Mouse (Mus musculus) Patski (cell line): ENCODE data around the gene Sirt3. TPM values are rescaled to one million over a fixed set of nuclear protein-coding genes. Genes with fewer than 3 reads are reported as not detected.

ENCODE experiments used
- ATAC-seq: fragments of 100-300 bp; one replicate; pipeline ENCODE4 v1.8.0; 2021
- CTCF ChIA-PET: fragments of 350-600 bp; sonication (Branson Sonifier 250); formaldehyde crosslinking; loops from one replicate; lab custom pipeline; 2022; ENCODE audit warnings: inconsistent platforms; lab: Charles Lee
- POLR2A ChIA-PET: fragments of 350-600 bp; sonication (Branson Sonifier 250); formaldehyde crosslinking; loops from one replicate; lab custom pipeline; 2022; ENCODE audit warnings: antibody characterized with exemption, inconsistent platforms; lab: Charles Lee
- DNase-seq: peaks from one replicate; pipeline ENCODE4 v3.0.0-alpha.2; 2011; ENCODE audit warnings: low read depth, low spot score
- H3K27me3 ChIP-seq: fragments of 371-371 bp; one replicate; pipeline ENCODE4 v1.5.1; 2021
- CTCF ChIP-seq: fragments of 100-300 bp; IDR thresholded peaks from one replicate; pipeline ENCODE4 v1.5.1; 2021
- in situ Hi-C: fragments of 300-500 bp; cut with MboI; formaldehyde crosslinking; loops from 3 replicates; pipeline ENCODE4 v1.11.1; 2018; ENCODE audit warnings: low pct_unique_long_range_greater_than_20kb, mixed read lengths
- polyA plus RNA-seq: library from polyadenylated mRNA; unstranded; gene quantifications from one replicate; pipeline ENCODE4 v1.2.3, GENCODE M21; 2021

The Sirt3 gene
- polyA plus RNA-seq, 1 experiment from 2014 or later: 48.3 TPM

DNA sequence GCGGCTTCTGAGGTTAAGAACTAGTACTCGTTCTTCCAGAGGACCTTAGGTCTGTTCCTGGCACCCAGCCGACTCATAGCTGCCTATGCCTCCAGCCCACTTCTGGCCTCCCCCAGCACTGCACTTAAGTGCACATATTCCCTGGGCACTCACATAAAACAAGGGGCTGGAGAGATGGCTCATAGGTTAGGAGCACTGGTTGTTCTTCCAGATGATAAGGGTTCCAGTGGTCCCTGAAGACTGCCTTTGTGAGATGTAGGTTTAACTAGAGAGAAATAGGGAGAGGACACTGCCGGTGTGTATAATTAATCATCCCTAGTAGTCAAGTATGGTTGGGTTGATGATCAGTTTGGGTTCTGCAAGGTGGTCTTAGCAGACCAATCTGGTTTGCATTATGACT lies 59.4 kb downstream of the Sirt3 start:
- in situ Hi-C loops: no loop called here
- ChIA-PET POLR2A (no interaction called here), CTCF (no interaction called here)
- DNase-seq: no peak
- no peaks in the 10 kb centered on the region for H3K27me3 ChIP-seq
- no peak for TF ChIP-seq CTCF
- ATAC-seq: no peak

DNA sequence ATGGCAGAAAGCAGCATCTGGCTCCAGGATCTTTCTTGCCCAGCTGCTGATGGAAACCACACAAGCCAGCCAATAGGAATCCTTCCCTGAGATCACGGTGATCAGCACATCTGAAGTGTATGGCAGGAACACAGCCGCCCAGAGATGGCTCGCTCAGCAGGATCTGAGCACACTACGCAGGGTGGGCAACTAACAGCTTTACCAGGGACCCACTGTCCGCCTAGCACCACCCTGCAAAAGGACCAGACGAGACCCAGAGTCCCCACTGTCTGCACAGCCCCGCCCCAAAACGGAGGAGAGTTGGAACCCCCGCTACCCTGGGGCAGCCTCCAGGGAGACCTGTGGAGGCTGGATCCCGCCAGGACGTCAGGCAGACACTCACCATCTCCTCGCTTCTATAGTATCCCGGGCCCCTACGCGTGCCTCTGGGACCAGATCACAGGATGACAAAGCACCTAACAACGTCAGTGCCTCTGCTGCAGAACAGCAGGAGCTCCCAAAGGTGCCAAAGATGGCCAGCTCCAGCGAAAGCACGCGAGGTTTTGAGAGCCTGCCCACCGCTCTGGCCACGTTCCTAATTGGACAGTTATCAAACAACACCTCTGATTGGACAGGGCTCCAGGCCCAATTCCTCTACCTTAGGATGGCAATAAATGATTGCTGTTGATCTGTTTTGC lies 60.3 kb downstream of the Sirt3 start, which contains the start of gene Zfp941:
Gene Zfp941, minus strand, starts transcription at position 526 of the 677 bp plus-strand sequence.
- ATAC-seq: no peak
- POLR2A ChIA-PET: no interaction called here
- no peak for DNase-seq
- in situ Hi-C loops: no loop called here
- CTCF ChIA-PET: interaction anchor here (2.0 kb wide), 1 partner anchor 13 kb away, joined by 6 read pairs; no protein-coding TSS in a partner anchor
- no peak for TF ChIP-seq CTCF
- no peaks in the 10 kb centered on the region for H3K27me3 ChIP-seq

DNA sequence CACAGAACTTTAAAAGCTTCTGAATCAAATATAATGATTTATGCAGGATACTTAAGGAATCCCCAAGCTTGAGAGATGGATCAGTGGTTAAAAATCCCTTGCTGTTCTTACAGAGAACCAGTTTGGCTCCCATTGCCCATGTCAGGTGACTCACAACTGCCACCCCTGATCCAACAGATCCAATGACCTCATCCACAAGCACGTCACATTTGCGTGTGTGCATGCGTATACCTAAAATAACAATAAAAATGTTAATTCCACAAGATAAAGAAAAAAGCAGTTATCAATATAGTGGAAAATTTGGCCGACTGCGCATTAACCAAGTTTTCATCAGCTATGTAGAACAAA lies 60.8 kb downstream of the Sirt3 start:
- no peak for TF ChIP-seq CTCF
- in situ Hi-C loops: no loop called here
- DNase-seq: no peak
- ATAC-seq: no peak
- H3K27me3 ChIP-seq: no peaks in the 10 kb centered on the region
- ChIA-PET POLR2A (no interaction called here), CTCF (interaction anchor here (1.7 to 2.0 kb wide), 2 partner anchors 8 to 13 kb away, joined by 6 read pairs; no protein-coding TSS in a partner anchor)

DNA sequence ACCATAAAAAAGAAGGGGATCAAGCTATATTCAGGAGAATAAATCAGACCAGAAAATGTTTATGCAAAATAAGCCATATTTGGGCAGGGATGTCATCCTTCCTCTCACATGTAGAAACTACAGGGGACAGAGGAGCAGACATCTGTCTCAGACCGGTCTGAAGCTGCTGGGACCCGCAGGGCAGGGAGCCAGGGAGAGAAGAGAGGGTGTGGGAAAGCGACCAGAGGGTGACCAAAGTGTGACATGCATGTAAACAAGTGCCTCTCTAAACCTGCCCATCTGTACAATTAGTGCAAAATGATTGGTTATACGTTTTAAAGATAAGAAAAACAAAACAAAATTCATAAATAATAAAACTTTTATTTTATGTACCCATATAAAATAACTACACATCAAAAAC lies 61.9 kb downstream of the Sirt3 start:
- ChIA-PET CTCF (interaction anchor here (1.7 to 2.0 kb wide), 2 partner anchors 9 to 12 kb away, joined by 6 read pairs; no protein-coding TSS in a partner anchor), POLR2A (no interaction called here)
- ATAC-seq (no peak), DNase-seq (no peak)
- no peaks in the 10 kb centered on the region for H3K27me3 ChIP-seq
- in situ Hi-C loops: no loop called here
- TF ChIP-seq CTCF: no peak

Other genes with a start within 250 kb of the Sirt3 start
- not detected for gene Olfr53, start 235.9 kb downstream of the Sirt3 start, polyA plus RNA-seq
- gene Olfr539, start 222.4 kb downstream of the Sirt3 start, polyA plus RNA-seq: not detected
- not detected for gene Olfr45, start 200.4 kb downstream of the Sirt3 start, polyA plus RNA-seq
- gene Olfr541, start 185.0 kb downstream of the Sirt3 start, polyA plus RNA-seq: not detected
- gene Cyp2e1, start 118.6 kb downstream of the Sirt3 start, polyA plus RNA-seq: not detected
- gene Syce1, start 94.5 kb downstream of the Sirt3 start, polyA plus RNA-seq: not detected
- gene Zfp941, start 60.1 kb downstream of the Sirt3 start, polyA plus RNA-seq: not detected
- gene Urah, start 47.3 kb downstream of the Sirt3 start, polyA plus RNA-seq: 0.18 TPM
- gene Scgb1c1, start 36.8 kb downstream of the Sirt3 start, polyA plus RNA-seq: 0.23 TPM
- 0.31 TPM for gene Odf3, start 34.5 kb downstream of the Sirt3 start, polyA plus RNA-seq
- gene Gm45785, start 26.0 kb downstream of the Sirt3 start, polyA plus RNA-seq: not detected
- gene Ric8a, start 25.4 kb downstream of the Sirt3 start, polyA plus RNA-seq: 67.0 TPM
- gene Bet1l, start 24.7 kb downstream of the Sirt3 start, polyA plus RNA-seq: 28.0 TPM
- gene Psmd13, start 341 bp downstream of the Sirt3 start, polyA plus RNA-seq: 148 TPM
- not detected for gene Cox8b, start 18.1 kb upstream of the Sirt3 start, polyA plus RNA-seq
- not detected for gene Nlrp6, start 38.6 kb upstream of the Sirt3 start, polyA plus RNA-seq
- 18.3 TPM for gene Pgghg, start 59.1 kb upstream of the Sirt3 start, polyA plus RNA-seq
- gene Ifitm5, start 68.0 kb upstream of the Sirt3 start, polyA plus RNA-seq: 0.30 TPM
- 0.50 TPM for gene Gm45717, start 73.6 kb upstream of the Sirt3 start, polyA plus RNA-seq
- 257 TPM for gene Ifitm2, start 73.7 kb upstream of the Sirt3 start, polyA plus RNA-seq
- gene Ifitm1, start 84.9 kb upstream of the Sirt3 start, polyA plus RNA-seq: 0.22 TPM
- 8.6 TPM for gene Ifitm3, start 128.5 kb upstream of the Sirt3 start, polyA plus RNA-seq
- 0.21 TPM for gene Ifitm6, start 135.6 kb upstream of the Sirt3 start, polyA plus RNA-seq
- gene Gm17387, start 146.8 kb upstream of the Sirt3 start, polyA plus RNA-seq: not detected
- 2.2 TPM for gene B4galnt4, start 178.8 kb upstream of the Sirt3 start, polyA plus RNA-seq
- 2.2 TPM for gene Pkp3, start 195.9 kb upstream of the Sirt3 start, polyA plus RNA-seq
- gene Sigirr, start 218.3 kb upstream of the Sirt3 start, polyA plus RNA-seq: 7.6 TPM
- gene Ano9, start 235.5 kb upstream of the Sirt3 start, polyA plus RNA-seq: 0.09 TPM
- 96.0 TPM for gene Ptdss2, start 240.1 kb upstream of the Sirt3 start, polyA plus RNA-seq